Mouse (Mus musculus) MEL (cell line): ENCODE measurements around the gene Rnf19b. TPM values are rescaled to one million over a fixed set of nuclear protein-coding genes. Genes with fewer than 3 reads are reported as not detected.

Experiments used
- DNase-seq: peaks from one replicate; pipeline ENCODE4 v3.0.0; 2011; ENCODE audit warnings: low read depth, low spot score
- H3K27ac ChIP-seq: 2 replicates; pipeline ENCODE4 v1.5.1; 2012; ENCODE audit warnings: low read depth, mild to moderate bottlenecking, control low read depth, low read length, moderate library complexity; ENCODE audit not compliant: control insufficient read depth
- H3K27me3 ChIP-seq, 2 experiments: fragments of 150-350 bp in 1 of 2; sonication (generic) in 1 of 2; 2 replicates each; pipeline ENCODE4 v1.6.1; 2012; ENCODE audit warnings: low read length in 2 of 2, mild to moderate bottlenecking in 2 of 2, improper control_type of control experiment in 1 of 2, moderate library complexity in 1 of 2; ENCODE audit not compliant: insufficient read depth in 2 of 2, control insufficient read depth in 1 of 2
- H3K36me3 ChIP-seq, 2 experiments: 2 replicates each; pipeline ENCODE4 v1.6.1; 2012 to 2014; ENCODE audit warnings: low read length in 2 of 2, improper control_type of control experiment in 1 of 2, inconsistent platforms in 1 of 2, mild to moderate bottlenecking in 1 of 2; ENCODE audit not compliant: insufficient read depth in 2 of 2, control insufficient read depth in 1 of 2
- H3K4me1 ChIP-seq, 2 experiments: fragments of 150-350 bp in 1 of 2; sonication (generic) in 1 of 2; 2 replicates each; pipeline ENCODE4 v1.6.1; 2012; ENCODE audit warnings: low read length in 2 of 2, improper control_type of control experiment in 1 of 2, mild to moderate bottlenecking in 1 of 2; ENCODE audit not compliant: insufficient read depth in 2 of 2, control insufficient read depth in 1 of 2
- H3K4me3 ChIP-seq, 2 experiments: fragments of 150-350 bp in 1 of 2; sonication (generic) in 1 of 2; 2 replicates each; pipeline ENCODE4 v1.5.1; 2012; ENCODE audit warnings: low read depth in 2 of 2, low read length in 2 of 2, mild to moderate bottlenecking in 2 of 2, moderate library complexity in 2 of 2, control low read depth in 1 of 2, improper control_type of control experiment in 1 of 2; ENCODE audit not compliant: control insufficient read depth in 1 of 2, insufficient read depth in 1 of 2
- H3K79me2 ChIP-seq: 2 replicates; pipeline ENCODE4 v1.6.1; 2012; ENCODE audit warnings: mild to moderate bottlenecking, low read length, moderate library complexity; ENCODE audit not compliant: control insufficient read depth, poor library complexity, insufficient read depth
- H3K9ac ChIP-seq: 2 replicates; pipeline ENCODE4 v1.6.1; 2012; ENCODE audit warnings: low read depth, mild to moderate bottlenecking, control low read depth, low read length, moderate library complexity; ENCODE audit not compliant: control insufficient read depth, poor library complexity, severe bottlenecking
- H3K9me3 ChIP-seq: fragments of 150-350 bp; sonication (generic); replicated peaks from 2 replicates; pipeline ENCODE4 v1.6.1; 2012; ENCODE audit warnings: mild to moderate bottlenecking, low read length, improper control_type of control experiment, moderate library complexity; ENCODE audit not compliant: insufficient read depth
- BHLHE40 ChIP-seq: IDR thresholded peaks from 2 replicates; pipeline ENCODE4 v1.6.1; 2012; ENCODE audit warnings: low read depth, mild to moderate bottlenecking, inconsistent platforms, low read length, improper control_type of control experiment, borderline replicate concordance
- CHD2 ChIP-seq: IDR thresholded peaks from 2 replicates; pipeline ENCODE4 v1.6.1; 2011; ENCODE audit warnings: low read length, improper control_type of control experiment
- CTCF ChIP-seq, 3 experiments: IDR thresholded peaks in 2 of 3; conservative IDR thresholded peaks in 1 of 3; 2 replicates each; pipeline ENCODE4 v1.5.1; 2011 to 2012; ENCODE audit warnings: low read length in 3 of 3, low read depth in 2 of 3, mild to moderate bottlenecking in 2 of 3, improper control_type of control experiment in 1 of 3, inconsistent platforms in 1 of 3, mixed read lengths in 1 of 3, moderate library complexity in 1 of 3; ENCODE audit not compliant: control insufficient read depth in 1 of 3, insufficient read depth in 1 of 3, poor library complexity in 1 of 3, severe bottlenecking in 1 of 3
- E2F4 ChIP-seq: IDR thresholded peaks from 2 replicates; pipeline ENCODE4 v1.6.1; 2011; ENCODE audit warnings: low read depth, low read length, improper control_type of control experiment, borderline replicate concordance
- ELF1 ChIP-seq: IDR thresholded peaks from 2 replicates; pipeline ENCODE4 v1.6.1; 2014; ENCODE audit warnings: low read depth, mild to moderate bottlenecking, inconsistent platforms, low read length, improper control_type of control experiment, moderate library complexity
- ETS1 ChIP-seq: IDR thresholded peaks from 2 replicates; pipeline ENCODE4 v1.6.1; 2012; ENCODE audit warnings: low read depth, mild to moderate bottlenecking, inconsistent platforms, low read length, improper control_type of control experiment, moderate library complexity
- GABPA ChIP-seq: IDR thresholded peaks from 2 replicates; pipeline ENCODE4 v1.6.1; 2012; ENCODE audit warnings: low read depth, mild to moderate bottlenecking, inconsistent platforms, low read length, improper control_type of control experiment, moderate library complexity
- JUND ChIP-seq: IDR thresholded peaks from 2 replicates; pipeline ENCODE4 v1.6.1; 2011; ENCODE audit warnings: low read depth, mild to moderate bottlenecking, improper control_type of control experiment, low read length
- KAT2A ChIP-seq: conservative IDR thresholded peaks from 2 replicates; pipeline ENCODE4 v1.6.1; 2012; ENCODE audit warnings: low read depth, low read length, improper control_type of control experiment, inconsistent platforms
- MAFK ChIP-seq: IDR thresholded peaks from 2 replicates; pipeline ENCODE4 v1.6.1; 2011; ENCODE audit warnings: low read depth, mild to moderate bottlenecking, low read length, improper control_type of control experiment, borderline replicate concordance
- MAX ChIP-seq: IDR thresholded peaks from 2 replicates; pipeline ENCODE4 v1.6.1; 2011; ENCODE audit warnings: low read length, improper control_type of control experiment
- MEF2A ChIP-seq: IDR thresholded peaks from 2 replicates; pipeline ENCODE4 v1.6.1; 2014; ENCODE audit warnings: low read depth, mild to moderate bottlenecking, inconsistent platforms, low read length, improper control_type of control experiment; ENCODE audit not compliant: poor library complexity, insufficient replicate concordance, severe bottlenecking; ENCODE audit errors: extremely low read depth
- MYB ChIP-seq: IDR thresholded peaks from 2 replicates; pipeline ENCODE4 v1.6.1; 2011; ENCODE audit warnings: mild to moderate bottlenecking, low read depth, low read length, improper control_type of control experiment
- POLR2AphosphoS2 ChIP-seq: IDR thresholded peaks from 2 replicates; pipeline ENCODE4 v1.6.1; 2011; ENCODE audit warnings: low read length, improper control_type of control experiment
- POLR2AphosphoS5 ChIP-seq: IDR thresholded peaks from 2 replicates; pipeline ENCODE4 v1.6.1; 2012; ENCODE audit warnings: low read depth, borderline replicate concordance, mild to moderate bottlenecking, inconsistent platforms, low read length, moderate library complexity, mixed read lengths
- RAD21 ChIP-seq: IDR thresholded peaks from 2 replicates; pipeline ENCODE4 v1.6.1; 2011; ENCODE audit warnings: mild to moderate bottlenecking, low read depth, low read length, improper control_type of control experiment
- RCOR1 ChIP-seq: IDR thresholded peaks from 2 replicates; pipeline ENCODE4 v1.6.1; 2012; ENCODE audit warnings: low read depth, mild to moderate bottlenecking, inconsistent platforms, low read length, improper control_type of control experiment
- TAL1 ChIP-seq: IDR thresholded peaks from 2 replicates; pipeline ENCODE4 v1.6.1; 2012; ENCODE audit warnings: mild to moderate bottlenecking, inconsistent platforms, low read length, moderate library complexity, mixed read lengths
- TCF12 ChIP-seq: IDR thresholded peaks from 2 replicates; pipeline ENCODE4 v1.6.1; 2014; ENCODE audit warnings: low read depth, mild to moderate bottlenecking, inconsistent platforms, low read length, improper control_type of control experiment, moderate library complexity
- UBTF ChIP-seq: IDR thresholded peaks from 2 replicates; pipeline ENCODE4 v1.6.1; 2012; ENCODE audit warnings: low read depth, mild to moderate bottlenecking, inconsistent platforms, low read length, improper control_type of control experiment, moderate library complexity, borderline replicate concordance; ENCODE audit not compliant: insufficient read depth
- USF1 ChIP-seq: IDR thresholded peaks from 2 replicates; pipeline ENCODE4 v1.6.1; 2014; ENCODE audit warnings: low read depth, mild to moderate bottlenecking, inconsistent platforms, low read length, improper control_type of control experiment, moderate library complexity
- ZC3H11A ChIP-seq: IDR thresholded peaks from 2 replicates; pipeline ENCODE4 v1.6.1; 2012; ENCODE audit warnings: low read depth, mild to moderate bottlenecking, inconsistent platforms, low read length, improper control_type of control experiment
- polyA plus RNA-seq, 2 experiments: library from polyadenylated mRNA; stranded (reverse) in 1 of 2; unstranded in 1 of 2; fragments of >175 nt in 1 of 2; fragments of >200 nt in 1 of 2; gene quantifications; 2 replicates each; pipeline versions ENCODE4 v1.2.1 to v1.2.4; 2012; ENCODE audit warnings: low replicate concordance in 2 of 2, low read depth in 1 of 2; ENCODE audit not compliant: insufficient read length in 2 of 2, insufficient read depth in 1 of 2, missing spikeins in 1 of 2
- total RNA-seq: library from RNA; depleted of rRNA; stranded (reverse); fragments of 300-350 nt; gene quantifications from 2 replicates; pipeline ENCODE4 v1.2.3, GENCODE M21; 2012

Rnf19b gene
- total and polyA plus RNA-seq, 3 experiments = 26.3 to 30.0 TPM; not detected in 1

DNA sequence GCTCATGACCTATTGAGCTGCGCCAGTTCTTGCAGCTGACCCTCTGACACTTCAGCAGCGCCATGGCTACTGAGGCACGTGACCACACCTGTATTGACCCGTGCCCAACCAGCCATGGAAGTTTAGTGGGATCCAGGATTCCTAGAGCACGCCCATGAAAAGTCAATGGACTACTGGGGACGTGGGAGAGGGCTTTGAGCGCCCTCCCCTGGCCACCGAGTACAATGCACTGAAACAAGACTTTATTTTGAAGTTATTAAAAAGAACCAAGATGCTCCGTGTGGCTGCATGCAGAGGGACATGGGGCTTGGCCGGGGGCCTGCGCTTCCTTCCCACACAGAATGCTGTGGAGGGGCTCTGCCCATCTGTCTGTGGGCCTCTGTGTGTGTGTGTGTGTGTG, 53.3 kb downstream of the Rnf19b start (continued):
- TF ChIP-seq JUND = no peak
- TF ChIP-seq ETS1 = no peak
- no peak for TF ChIP-seq MEF2A
- TF ChIP-seq TAL1 = no peak
- no peak for TF ChIP-seq RCOR1
- TF ChIP-seq TCF12 = no peak

DNA sequence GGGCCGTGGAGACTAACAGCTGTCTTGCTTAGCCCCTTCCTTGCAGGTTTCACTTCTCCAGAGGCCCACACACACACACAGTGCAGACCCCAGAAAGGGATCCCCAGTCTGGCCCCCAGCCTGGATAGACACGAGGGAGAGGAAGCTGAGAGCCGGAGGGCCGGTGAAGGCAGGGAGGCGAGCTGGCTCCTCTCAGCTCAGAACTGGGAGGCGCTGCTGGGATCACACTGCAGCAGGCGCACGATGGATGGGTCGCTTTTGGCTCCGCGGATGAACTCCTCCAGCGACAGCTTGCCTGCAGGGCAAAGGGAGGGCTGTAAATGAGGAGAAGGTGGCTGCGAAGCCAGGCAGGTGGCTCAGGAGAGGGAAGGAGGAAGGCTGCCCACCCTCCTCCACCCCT, 54.2 kb downstream of the Rnf19b start:
- Histone ChIP-seq H3K4me1 (no peaks in the 10 kb centered on the region), H3K27ac (no peak overlapping the region), H3K4me3 (no peak overlapping the region), H3K27me3 (peaks cover 0 to 2% of the 10 kb centered on the region in 2 experiments; a peak in 1 of 4 replicates), H3K36me3 (no peaks in the 10 kb centered on the region), H3K79me2 (no peaks in the 10 kb centered on the region), H3K9me3 (no peaks in the 10 kb centered on the region), H3K9ac (no peak overlapping the region)
- no peak for DNase-seq
- TF ChIP-seq ETS1 (no peak), CHD2 (no peak), KAT2A (no peak), RAD21 (no peak), CTCF (IDR thresholded peaks at IDR 0.05 in 2 of 3, conservative IDR thresholded peaks at IDR 0.05 in 1 of 3; ENCODE audit: control insufficient read depth in 1 of 3, insufficient read depth in 1 of 3, low read depth in 2 of 3, low read length in 3 of 3, poor library complexity in 1 of 3, severe bottlenecking in 1 of 3) (no peak), BHLHE40 (no peak), TCF12 (no peak), ELF1 (no peak), E2F4 (no peak), USF1 (no peak), MAX (no peak), MYB (no peak), ZC3H11A (no peak), TAL1 (no peak), MAFK (no peak), POLR2AphosphoS5 (no peak), GABPA (no peak), POLR2AphosphoS2 (no peak), RCOR1 (no peak), UBTF (no peak)
